Mouse (Mus musculus) C2C12 (cell line): ENCODE measurements at regions not wholly inside any gene's neighbourhood (a gene's known extent, or its start where the extent isn't known, plus 50 kb on each side); places are given as distances from the start of the nearest gene placed in this dataset.
"Not testable (repeated sequence)": the region's sequence is repeated elsewhere in the genome, so short reads cannot be mapped to it uniquely, and the experiment has no call there.

Source experiments
- CEBPB ChIP-seq: IDR thresholded peaks from one replicate; pipeline ENCODE4 v1.6.1; 2011; ENCODE audit warnings: low read depth, mild to moderate bottlenecking, control low read depth, moderate library complexity
- CTCF ChIP-seq: IDR thresholded peaks from one replicate; pipeline ENCODE4 v1.5.1; 2011; ENCODE audit not compliant: control insufficient read depth, insufficient read depth, insufficient read length
- FOSL1 ChIP-seq: IDR thresholded peaks from one replicate; pipeline ENCODE4 v1.8.0; 2011; ENCODE audit warnings: mild to moderate bottlenecking, low read length; ENCODE audit not compliant: poor library complexity, insufficient read depth, severe bottlenecking
- MAX ChIP-seq: IDR thresholded peaks from one replicate; pipeline ENCODE4 v1.6.1; 2011; ENCODE audit warnings: mild to moderate bottlenecking, control low read depth
- USF1 ChIP-seq: IDR thresholded peaks from one replicate; pipeline ENCODE4 v1.6.1; 2011; ENCODE audit warnings: low read depth, mild to moderate bottlenecking, control low read depth, moderate library complexity

DNA sequence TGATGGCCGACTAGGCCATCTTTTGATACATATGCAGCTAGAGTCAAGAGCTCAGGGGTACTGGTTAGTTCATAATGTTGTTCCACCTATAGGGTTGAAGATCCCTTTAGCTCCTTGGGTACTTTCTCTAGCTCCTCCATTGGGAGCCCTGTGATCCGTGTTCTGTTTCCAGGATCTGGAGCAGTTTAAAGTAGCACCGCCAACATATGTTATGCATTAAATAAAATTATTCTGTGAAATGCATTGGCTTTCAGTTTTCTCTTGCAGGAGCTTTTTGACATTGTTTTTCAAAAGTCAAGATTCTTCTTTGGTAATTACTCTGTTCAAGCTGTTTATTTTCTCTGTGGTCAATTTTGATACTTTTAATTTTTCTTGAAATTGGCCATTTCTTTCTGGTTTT is 937.3 kb downstream of the Gm9195 start:
- TF ChIP-seq CTCF, MAX, USF1, CEBPB, FOSL1: not testable (repeated sequence)
